Mouse (Mus musculus) forebrain, embryonic 16.5 days (tissue): ENCODE measurements around the gene Ctrb1. TPM values are rescaled to one million over a fixed set of nuclear protein-coding genes. Genes with fewer than 3 reads are reported as not detected.

ENCODE experiments used
- ATAC-seq: fragments of 200-750 bp; cut with Nextera tagmentation; 2 replicates; pipeline ENCODE4 v1.8.0; 2017; ENCODE audit warnings: mild to moderate bottlenecking, moderate library complexity
- H3K27ac ChIP-seq: fragments of 300-500 bp; sonication (generic); 2 replicates; pipeline ENCODE4 v1.5.1; 2014; ENCODE audit warnings: low read length, control low read depth
- H3K27me3 ChIP-seq: fragments of 300-500 bp; sonication (generic); replicated peaks from 2 replicates; pipeline ENCODE4 v1.6.1; 2014; ENCODE audit warnings: low read length; ENCODE audit not compliant: control insufficient read depth, insufficient read depth
- H3K36me3 ChIP-seq: fragments of 300-500 bp; sonication (generic); 2 replicates; pipeline ENCODE4 v1.6.1; 2014; ENCODE audit not compliant: control insufficient read depth, insufficient read depth
- H3K4me1 ChIP-seq: fragments of 300-500 bp; sonication (generic); replicated peaks from 2 replicates; pipeline ENCODE4 v1.6.1; 2014; ENCODE audit warnings: low read length; ENCODE audit not compliant: control insufficient read depth, insufficient read depth
- H3K4me2 ChIP-seq: fragments of 300-500 bp; sonication (generic); 2 replicates; pipeline ENCODE4 v1.6.1; 2014; ENCODE audit warnings: mild to moderate bottlenecking, low read length, control low read depth
- H3K4me3 ChIP-seq: fragments of 300-500 bp; sonication (generic); replicated peaks from 2 replicates; pipeline ENCODE4 v1.5.1; 2014; ENCODE audit warnings: mild to moderate bottlenecking, low read length, control low read depth
- H3K9ac ChIP-seq: fragments of 300-500 bp; sonication (generic); replicated peaks from 2 replicates; pipeline ENCODE4 v1.6.1; 2014; ENCODE audit warnings: low read depth, low read length, control low read depth
- H3K9me3 ChIP-seq: fragments of 300-500 bp; sonication (generic); 2 replicates; pipeline ENCODE4 v1.6.1; 2016; ENCODE audit warnings: low read length; ENCODE audit not compliant: control insufficient read depth
- whole genome bisulfite sequencing: fragments of 180-500 bp; shearing (Covaris S2); extraction: QIAGEN DNeasy Blood & Tissue Kit; methylation state at CpG from one replicate; pipeline ENCODE4 v1.1.7; 2014; 5-methylcytosine and 5-hydroxymethylcytosine counted together
- polyA plus RNA-seq: library from polyadenylated mRNA; unstranded; fragments of >200 nt; fragmentation: Nextera tagmentation; extraction: Ambion mirVana; gene quantifications from 2 replicates; pipeline ENCODE4 v1.2.1, GENCODE M21; 2015

Gene Ctrb1
- polyA plus RNA-seq, 1 experiment from 2014 or later, result not detected

DNA sequence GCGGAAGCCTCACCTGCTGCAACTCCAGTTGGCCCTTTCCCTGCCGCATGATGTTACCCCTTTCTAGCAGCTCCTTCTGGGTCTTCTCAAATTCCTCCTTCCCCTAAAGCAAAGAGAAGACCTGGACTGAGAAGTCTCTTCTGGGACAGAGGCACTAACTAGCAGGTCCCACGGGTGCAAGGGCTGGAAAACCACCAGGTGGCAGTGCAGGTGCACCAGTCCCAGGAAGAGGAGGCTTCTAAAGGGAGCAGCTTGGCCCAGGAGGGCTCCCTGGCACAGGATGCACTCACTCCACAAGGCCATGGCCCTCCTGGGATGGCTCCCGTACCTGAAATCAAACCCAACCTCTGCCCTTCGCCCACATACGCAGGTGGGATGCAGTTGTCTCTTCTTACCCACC lies 21.8 kb upstream of the Ctrb1 start:
- H3K4me3 ChIP-seq, result no peak overlapping the region
- H3K9ac ChIP-seq, result no peak overlapping the region
- WGBS, result 76% methylated on average over 6 of the region's 6 CpGs
- no peak overlapping the region for H3K4me2 ChIP-seq
- H3K4me1 ChIP-seq, result peaks cover 21% of the 10 kb centered on the region
- no peak for ATAC-seq
- H3K36me3 ChIP-seq, result peaks cover 31% of the 10 kb centered on the region; the same call in 1 of the 2 replicates
- H3K27me3 ChIP-seq, result no peaks in the 10 kb centered on the region
- H3K27ac ChIP-seq, result no peak overlapping the region
- H3K9me3 ChIP-seq, result no peaks in the 10 kb centered on the region

- ATAC-seq, result no peak
- no peaks in the 10 kb centered on the region for H3K27me3 ChIP-seq
- no peak overlapping the region for H3K27ac ChIP-seq
- H3K4me1 ChIP-seq, result peaks cover 17% of the 10 kb centered on the region
- WGBS, result 82% methylated on average over 9 of the region's 9 CpGs
- no peaks in the 10 kb centered on the region for H3K9me3 ChIP-seq
- no peak overlapping the region for H3K4me3 ChIP-seq
- no peak overlapping the region for H3K4me2 ChIP-seq
- H3K36me3 ChIP-seq, result peaks cover 31% of the 10 kb centered on the region; the same call in 1 of the 2 replicates
- no peak overlapping the region for H3K9ac ChIP-seq
Measured at GRCm38 (mm10) chr8:111712135-111712534, 21.3 kb upstream of the Ctrb1 start.

DNA sequence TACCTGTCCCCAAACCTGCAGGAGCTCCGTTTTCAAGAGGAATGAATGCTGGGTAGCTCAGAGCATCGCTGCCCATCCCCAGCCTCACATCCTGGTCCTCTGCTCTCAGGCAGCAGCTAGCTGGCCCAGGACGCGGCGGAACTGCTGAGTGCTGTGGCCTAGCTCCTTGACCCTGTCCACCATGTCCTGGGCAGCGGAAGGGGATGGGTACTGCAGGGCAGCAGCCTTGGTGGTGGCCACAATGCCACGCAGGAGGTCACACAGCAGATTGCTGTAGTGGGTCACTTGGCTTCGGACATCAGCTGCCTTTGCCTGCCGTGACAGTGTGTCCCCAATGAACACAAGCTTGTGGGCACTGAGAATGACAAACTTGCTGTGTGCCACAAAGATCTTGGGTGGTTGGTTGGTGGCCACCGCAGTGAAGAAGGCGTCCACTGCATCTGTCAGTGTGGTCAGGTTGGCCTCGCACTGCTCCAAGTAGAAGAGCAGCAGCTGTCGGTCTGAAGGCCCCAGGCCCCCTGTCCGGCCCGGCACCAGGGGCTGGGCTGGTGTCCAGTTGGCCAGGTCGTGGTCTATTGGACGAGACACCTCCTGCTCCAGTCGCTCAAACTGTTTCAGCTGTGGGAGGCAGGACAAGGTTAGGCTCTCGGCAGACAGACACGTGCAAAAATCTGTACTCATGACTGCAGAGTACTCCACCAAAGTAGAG lies 20.1 kb upstream of the Ctrb1 start:
- Histone ChIP-seq H3K36me3 (peaks cover 31% of the 10 kb centered on the region; the same call in 1 of the 2 replicates), H3K4me2 (no peak overlapping the region), H3K9me3 (no peaks in the 10 kb centered on the region), H3K9ac (no peak overlapping the region), H3K27me3 (no peaks in the 10 kb centered on the region), H3K4me1 (peaks cover 5% of the 10 kb centered on the region), H3K4me3 (no peak overlapping the region), H3K27ac (no peak overlapping the region)
- no peak for ATAC-seq
- WGBS, result 94% methylated on average over 20 of the region's 20 CpGs

GRCm38 (mm10) chr8:111709223-111709622 lies 18.4 kb upstream of the Ctrb1 start:
- no peak overlapping the region for H3K4me2 ChIP-seq
- H3K9ac ChIP-seq, result no peak overlapping the region
- no peaks in the 10 kb centered on the region for H3K9me3 ChIP-seq
- ATAC-seq, result no peak
- H3K27ac ChIP-seq, result no peak overlapping the region
- H3K36me3 ChIP-seq, result peaks cover 22% of the 10 kb centered on the region; the same call in 1 of the 2 replicates
- H3K4me1 ChIP-seq, result no peaks in the 10 kb centered on the region
- no peaks in the 10 kb centered on the region for H3K27me3 ChIP-seq
- no peak overlapping the region for H3K4me3 ChIP-seq
- WGBS, result 96% methylated on average over 1 of the region's 1 CpGs

GRCm38 (mm10) chr8:111708265-111708664 lies 17.5 kb upstream of the Ctrb1 start:
- H3K4me1 ChIP-seq, result no peaks in the 10 kb centered on the region
- peaks cover 18% of the 10 kb centered on the region; the same call in 1 of the 2 replicates for H3K36me3 ChIP-seq
- H3K27me3 ChIP-seq, result no peaks in the 10 kb centered on the region
- no peak overlapping the region for H3K9ac ChIP-seq
- no peaks in the 10 kb centered on the region for H3K9me3 ChIP-seq
- H3K4me3 ChIP-seq, result no peak overlapping the region
- WGBS, result 89% methylated on average over 6 of the region's 6 CpGs
- H3K27ac ChIP-seq, result no peak overlapping the region
- no peak overlapping the region for H3K4me2 ChIP-seq
- ATAC-seq, result no peak

DNA sequence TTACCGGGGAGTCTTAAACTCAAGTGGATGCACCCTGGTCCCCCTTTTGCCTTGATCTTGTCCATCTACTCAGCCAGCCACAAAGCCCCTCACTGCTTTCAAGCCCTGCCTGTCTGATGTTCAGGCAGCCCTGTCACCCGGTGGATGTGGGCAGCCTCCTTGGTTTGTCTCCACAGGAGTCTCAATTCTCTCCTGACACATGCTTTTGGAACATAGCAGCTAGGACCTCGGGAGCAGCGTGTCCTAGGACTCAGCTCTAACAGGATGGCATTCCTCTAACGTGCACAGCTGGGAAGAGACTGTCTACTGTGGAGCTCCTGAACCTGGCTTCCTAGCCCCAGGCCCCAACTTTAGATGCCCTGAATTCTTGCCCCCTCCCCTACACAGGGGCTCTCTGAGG lies 14.9 kb upstream of the Ctrb1 start:
- no peaks in the 10 kb centered on the region for H3K27me3 ChIP-seq
- H3K36me3 ChIP-seq, result peaks cover 8% of the 10 kb centered on the region; the same call in 1 of the 2 replicates
- H3K4me1 ChIP-seq, result no peaks in the 10 kb centered on the region
- H3K27ac ChIP-seq, result no peak overlapping the region
- no peak overlapping the region for H3K4me3 ChIP-seq
- H3K4me2 ChIP-seq, result no peak overlapping the region
- H3K9ac ChIP-seq, result peak overlapping the region; percentile 25; the same call in 1 of the 2 replicates
- WGBS, result 68% methylated on average over 5 of the region's 5 CpGs
- no peaks in the 10 kb centered on the region for H3K9me3 ChIP-seq
- ATAC-seq, result no peak

- no peaks in the 10 kb centered on the region for H3K4me1 ChIP-seq
- H3K27me3 ChIP-seq, result no peaks in the 10 kb centered on the region
- 84% methylated on average over 3 of the region's 3 CpGs for WGBS
- ATAC-seq, result no peak
- no peak overlapping the region for H3K27ac ChIP-seq
- H3K36me3 ChIP-seq, result peaks cover 5% of the 10 kb centered on the region; the same call in 1 of the 2 replicates
- H3K4me3 ChIP-seq, result no peak overlapping the region
- no peaks in the 10 kb centered on the region for H3K9me3 ChIP-seq
- no peak overlapping the region for H3K9ac ChIP-seq
- H3K4me2 ChIP-seq, result no peak overlapping the region
Measured at GRCm38 (mm10) chr8:111705222-111705621, 14.4 kb upstream of the Ctrb1 start.

DNA sequence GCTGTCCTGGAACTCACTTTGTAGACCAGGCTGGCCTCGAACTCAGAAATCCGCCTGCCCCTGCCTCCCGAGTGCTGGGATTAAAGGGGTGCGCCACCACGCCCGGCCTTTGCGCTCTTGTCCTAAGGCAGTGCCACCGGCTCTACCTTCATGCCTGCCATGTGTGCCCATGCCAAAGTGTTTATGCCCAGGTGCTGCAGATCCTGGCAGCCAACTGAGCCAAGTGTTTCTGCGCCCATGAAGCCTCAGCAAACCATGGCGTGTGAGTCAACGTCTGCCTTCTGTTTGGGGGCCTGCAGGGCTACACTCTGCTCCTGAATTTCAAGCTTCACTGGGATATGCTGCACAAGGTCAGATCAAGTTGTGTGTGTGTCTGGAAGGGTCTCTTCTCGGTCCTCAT lies 13.8 kb upstream of the Ctrb1 start:
- H3K4me3 ChIP-seq, result no peak overlapping the region
- H3K9ac ChIP-seq, result no peak overlapping the region
- no peaks in the 10 kb centered on the region for H3K36me3 ChIP-seq
- no peak for ATAC-seq
- 89% methylated on average over 12 of the region's 12 CpGs for WGBS
- no peaks in the 10 kb centered on the region for H3K4me1 ChIP-seq
- no peaks in the 10 kb centered on the region for H3K27me3 ChIP-seq
- H3K27ac ChIP-seq, result no peak overlapping the region
- H3K9me3 ChIP-seq, result no peaks in the 10 kb centered on the region
- H3K4me2 ChIP-seq, result no peak overlapping the region

DNA sequence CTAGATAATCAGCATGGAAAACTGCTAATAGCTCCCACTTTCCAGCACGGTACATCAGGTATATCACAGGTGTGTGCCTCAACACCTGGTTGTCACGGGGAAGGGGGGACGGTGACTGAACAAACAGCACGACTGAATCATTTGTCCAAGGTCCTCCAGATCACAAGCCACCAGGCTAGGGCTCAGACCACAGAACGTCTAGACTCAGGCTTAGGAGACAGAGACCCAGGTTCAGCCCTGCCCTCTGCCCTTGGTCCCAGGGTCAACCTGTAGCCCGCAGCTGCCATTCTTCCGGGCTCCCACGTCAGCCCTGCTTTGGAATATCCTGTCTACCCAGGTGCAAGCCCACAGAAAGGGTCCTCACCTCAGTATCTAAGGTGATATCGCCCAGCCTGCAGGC lies 10.6 kb upstream of the Ctrb1 start:
- H3K9me3 ChIP-seq, result no peaks in the 10 kb centered on the region
- no peaks in the 10 kb centered on the region for H3K36me3 ChIP-seq
- H3K4me1 ChIP-seq, result no peaks in the 10 kb centered on the region
- no peaks in the 10 kb centered on the region for H3K27me3 ChIP-seq
- 85% methylated on average over 9 of the region's 9 CpGs for WGBS
- no peak overlapping the region for H3K4me2 ChIP-seq
- H3K27ac ChIP-seq, result no peak overlapping the region
- H3K9ac ChIP-seq, result no peak overlapping the region
- ATAC-seq, result no peak
- no peak overlapping the region for H3K4me3 ChIP-seq
